Mouse (Mus musculus): ENCODE data around the gene Tspan5.

GRCm38 (mm10) chr3:138825296-138825695, 83.3 kb downstream of the Tspan5 start:
- TF ChIP-seq GATA1 (IDR thresholded peaks at IDR 0.05; ENCODE audit: borderline replicate concordance, low read length) (no peak), FLI1 (IDR thresholded peaks at IDR 0.05; ENCODE audit: low read length) (no peak)

All from megakaryocyte, embryonic 14.5 days (primary cell).